Mouse (Mus musculus) hindbrain, embryonic 11.5 days (tissue): ENCODE data around the gene Nlgn3. TPM values are rescaled to one million over a fixed set of nuclear protein-coding genes. Genes with fewer than 3 reads are reported as not detected.
"Not testable (repeated sequence)": the region's sequence is repeated elsewhere in the genome, so short reads cannot be mapped to it uniquely, and the experiment has no call there.

Source experiments
- ATAC-seq: fragments of 200-750 bp; cut with Nextera tagmentation; 2 replicates; pipeline ENCODE4 v1.8.0; 2017; ENCODE audit warnings: mild to moderate bottlenecking, moderate TSS enrichment, moderate library complexity; ENCODE audit not compliant: low FRiP score
- DNase-seq: peaks from one replicate; pipeline ENCODE4 v3.0.0-alpha.2; 2015; ENCODE audit warnings: low spot score
- H3K27ac ChIP-seq: fragments of 300-500 bp; sonication (generic); 2 replicates; pipeline ENCODE4 v1.5.1; 2014; ENCODE audit warnings: mild to moderate bottlenecking, low read depth, low read length
- H3K27me3 ChIP-seq: fragments of 300-500 bp; sonication (generic); 2 replicates; pipeline ENCODE4 v1.6.1; 2014; ENCODE audit warnings: mild to moderate bottlenecking, low read length, moderate library complexity, mixed read lengths; ENCODE audit not compliant: control insufficient read depth, insufficient read depth
- H3K36me3 ChIP-seq: fragments of 300-500 bp; sonication (generic); 2 replicates; pipeline ENCODE4 v1.6.1; 2014; ENCODE audit warnings: mild to moderate bottlenecking, low read length, moderate library complexity, mixed read lengths; ENCODE audit not compliant: control insufficient read depth, insufficient read depth
- H3K4me1 ChIP-seq: fragments of 300-500 bp; sonication (generic); replicated peaks from 2 replicates; pipeline ENCODE4 v1.6.1; 2014; ENCODE audit warnings: low read length, mixed read lengths; ENCODE audit not compliant: control insufficient read depth, insufficient read depth
- H3K4me2 ChIP-seq: fragments of 300-500 bp; sonication (generic); replicated peaks from 2 replicates; pipeline ENCODE4 v1.6.1; 2014; ENCODE audit warnings: mild to moderate bottlenecking, low read depth, low read length
- H3K4me3 ChIP-seq: fragments of 300-500 bp; sonication (generic); 2 replicates; pipeline ENCODE4 v1.5.1; 2014; ENCODE audit warnings: low read depth, low read length
- H3K9ac ChIP-seq: fragments of 300-500 bp; sonication (generic); 2 replicates; pipeline ENCODE4 v1.6.1; 2014; ENCODE audit warnings: low read depth, low read length
- H3K9me3 ChIP-seq: fragments of 300-500 bp; sonication (generic); 2 replicates; pipeline ENCODE4 v1.6.1; 2016; ENCODE audit warnings: low read length; ENCODE audit not compliant: control insufficient read depth
- WGBS: fragments of 180-500 bp; shearing (Covaris S2); extraction: QIAGEN DNeasy Blood & Tissue Kit; methylation state at CpG from one replicate; pipeline ENCODE4 v1.1.7; 2014; 5-methylcytosine and 5-hydroxymethylcytosine counted together
- polyA plus RNA-seq: library from polyadenylated mRNA; unstranded; fragments of >200 nt; fragmentation: Nextera tagmentation; extraction: Ambion mirVana; gene quantifications from 2 replicates; pipeline ENCODE4 v1.2.1, GENCODE M21; 2014

Nlgn3 gene
- polyA plus RNA-seq, 1 experiment from 2014 or later: 29.1 TPM

- 84% methylated on average over 2 of the region's 2 CpGs for WGBS
- H3K27me3 ChIP-seq: no peaks in the 10 kb centered on the region
- DNase-seq (no peak), ATAC-seq (no peak)
- no peaks in the 10 kb centered on the region for H3K36me3 ChIP-seq
- no peak overlapping the region for H3K9ac ChIP-seq
- no peak overlapping the region for H3K4me2 ChIP-seq
- no peak overlapping the region for H3K27ac ChIP-seq
- no peak overlapping the region for H3K4me3 ChIP-seq
- no peaks in the 10 kb centered on the region for H3K9me3 ChIP-seq
- H3K4me1 ChIP-seq: no peaks in the 10 kb centered on the region
Observed at GRCm38 (mm10) chrX:101345456-101345855, 46.5 kb downstream of the Nlgn3 start.

- no peak overlapping the region for H3K4me2 ChIP-seq
- H3K9ac ChIP-seq: no peak overlapping the region
- no peaks in the 10 kb centered on the region for H3K4me1 ChIP-seq
- DNase-seq (no peak), ATAC-seq (no peak)
- no peak overlapping the region for H3K4me3 ChIP-seq
- H3K27me3 ChIP-seq: no peaks in the 10 kb centered on the region
- H3K27ac ChIP-seq: no peak overlapping the region
- H3K36me3 ChIP-seq: no peaks in the 10 kb centered on the region
- no peaks in the 10 kb centered on the region for H3K9me3 ChIP-seq
- WGBS: 66% methylated on average over 4 of the region's 4 CpGs
Observed at GRCm38 (mm10) chrX:101346475-101346874, 47.5 kb downstream of the Nlgn3 start.

GRCm38 (mm10) chrX:101351188-101351587, 52.2 kb downstream of the Nlgn3 start:
- Histone ChIP-seq H3K4me2 (no peak overlapping the region), H3K27me3 (no peaks in the 10 kb centered on the region), H3K9ac (no peak overlapping the region), H3K27ac (no peak overlapping the region), H3K4me1 (no peaks in the 10 kb centered on the region), H3K9me3 (no peaks in the 10 kb centered on the region), H3K4me3 (no peak overlapping the region), H3K36me3 (no peaks in the 10 kb centered on the region)
- WGBS: 82% methylated on average over 4 of the region's 4 CpGs
- ATAC-seq (no peak), DNase-seq (no peak)

GRCm38 (mm10) chrX:101358902-101359301, 59.9 kb downstream of the Nlgn3 start:
- not testable (repeated sequence) for ATAC-seq, H3K4me2 ChIP-seq, H3K4me3 ChIP-seq, H3K27me3 ChIP-seq, H3K9ac ChIP-seq, DNase-seq, H3K9me3 ChIP-seq, H3K27ac ChIP-seq, H3K36me3 ChIP-seq, H3K4me1 ChIP-seq
- WGBS: 61% methylated on average over 3 of the region's 4 CpGs

- DNase-seq (no peak), ATAC-seq (no peak)
- WGBS: 75% methylated on average over 7 of the region's 7 CpGs
- Histone ChIP-seq H3K27ac (no peak overlapping the region), H3K4me2 (no peak overlapping the region), H3K9ac (no peak overlapping the region), H3K4me3 (no peak overlapping the region), H3K4me1 (no peaks in the 10 kb centered on the region), H3K9me3 (no peaks in the 10 kb centered on the region), H3K36me3 (no peaks in the 10 kb centered on the region), H3K27me3 (no peaks in the 10 kb centered on the region)
Observed at GRCm38 (mm10) chrX:101369001-101369400, 70.0 kb downstream of the Nlgn3 start.

- WGBS: 73% methylated on average over 3 of the region's 3 CpGs
- no peak for ATAC-seq
Observed at GRCm38 (mm10) chrX:101370573-101370972, 71.6 kb downstream of the Nlgn3 start.

GRCm38 (mm10) chrX:101372946-101373345, 74.0 kb downstream of the Nlgn3 start:
- ATAC-seq: no peak
- H3K4me1 ChIP-seq: no peaks in the 10 kb centered on the region
- no peak overlapping the region for H3K4me3 ChIP-seq
- no peak for DNase-seq
- no peaks in the 10 kb centered on the region for H3K36me3 ChIP-seq
- H3K4me2 ChIP-seq: no peak overlapping the region
- 55% methylated on average over 5 of the region's 5 CpGs for WGBS
- H3K27me3 ChIP-seq: no peaks in the 10 kb centered on the region
- no peak overlapping the region for H3K9ac ChIP-seq
- no peaks in the 10 kb centered on the region for H3K9me3 ChIP-seq
- no peak overlapping the region for H3K27ac ChIP-seq

More at GRCm38 (mm10) chrX:101370573-101370972, 71.6 kb downstream of the Nlgn3 start:
- Histone ChIP-seq H3K27me3 (no peaks in the 10 kb centered on the region), H3K9ac (no peak overlapping the region), H3K36me3 (no peaks in the 10 kb centered on the region), H3K27ac (no peak overlapping the region), H3K4me3 (no peak overlapping the region), H3K4me2 (no peak overlapping the region), H3K4me1 (no peaks in the 10 kb centered on the region), H3K9me3 (no peaks in the 10 kb centered on the region)
- DNase-seq: no peak

Other genes starting within 250 kb of the Nlgn3 start
- gene Tex11, start 239.5 kb upstream of the Nlgn3 start, polyA plus RNA-seq: 0.07 and 0.19 TPM in 2 replicates
- 0.29 and 0.65 TPM in 2 replicates for gene Slc7a3, start 213.1 kb upstream of the Nlgn3 start, polyA plus RNA-seq
- 63.6 and 65.5 TPM in 2 replicates for gene Snx12, start 76.6 kb upstream of the Nlgn3 start, polyA plus RNA-seq
- 2.2 and 3.6 TPM in 2 replicates for gene Foxo4, start 44.6 kb upstream of the Nlgn3 start, polyA plus RNA-seq
- gene Gm614, start 35.2 kb upstream of the Nlgn3 start, polyA plus RNA-seq: not detected in 2 replicates
- 3.6 TPM in 2 replicates for gene Il2rg, start 30.9 kb upstream of the Nlgn3 start, polyA plus RNA-seq
- not detected in 2 replicates for gene Gm20489, start 30.1 kb upstream of the Nlgn3 start, polyA plus RNA-seq
- gene Med12, start 25.1 kb upstream of the Nlgn3 start, polyA plus RNA-seq: 39.0 and 44.3 TPM in 2 replicates
- gene Gjb1, start 77.2 kb downstream of the Nlgn3 start, polyA plus RNA-seq: 0.29 and 0.62 TPM in 2 replicates
- 20.1 and 24.2 TPM in 2 replicates for gene Zmym3, start 121.7 kb downstream of the Nlgn3 start, polyA plus RNA-seq
- gene Nono, start 130.2 kb downstream of the Nlgn3 start, polyA plus RNA-seq: 550 and 663 TPM in 2 replicates
- gene Itgb1bp2, start 149.9 kb downstream of the Nlgn3 start, polyA plus RNA-seq: 2.8 and 3.9 TPM in 2 replicates
- gene Taf1, start 233.6 kb downstream of the Nlgn3 start, polyA plus RNA-seq: 21.9 and 26.4 TPM in 2 replicates